Mouse (Mus musculus) megakaryocyte, embryonic 14.5 days (primary cell): ENCODE data around the gene Klra8.

ENCODE experiments used
- FLI1 ChIP-seq: IDR thresholded peaks from 2 replicates; pipeline ENCODE4 v1.6.1; 2012; ENCODE audit warnings: low read length, inconsistent platforms, mixed read lengths
- GATA1 ChIP-seq: IDR thresholded peaks from 3 replicates; pipeline ENCODE4 v1.6.1; 2012; ENCODE audit warnings: mixed read lengths, low read length, inconsistent platforms, borderline replicate concordance

- TF ChIP-seq GATA1, result no peak
- TF ChIP-seq FLI1, result no peak
Observed at GRCm38 (mm10) chr6:130110485-130110884, 19.2 kb downstream of the Klra8 start.
